In the genomic region with DNA sequence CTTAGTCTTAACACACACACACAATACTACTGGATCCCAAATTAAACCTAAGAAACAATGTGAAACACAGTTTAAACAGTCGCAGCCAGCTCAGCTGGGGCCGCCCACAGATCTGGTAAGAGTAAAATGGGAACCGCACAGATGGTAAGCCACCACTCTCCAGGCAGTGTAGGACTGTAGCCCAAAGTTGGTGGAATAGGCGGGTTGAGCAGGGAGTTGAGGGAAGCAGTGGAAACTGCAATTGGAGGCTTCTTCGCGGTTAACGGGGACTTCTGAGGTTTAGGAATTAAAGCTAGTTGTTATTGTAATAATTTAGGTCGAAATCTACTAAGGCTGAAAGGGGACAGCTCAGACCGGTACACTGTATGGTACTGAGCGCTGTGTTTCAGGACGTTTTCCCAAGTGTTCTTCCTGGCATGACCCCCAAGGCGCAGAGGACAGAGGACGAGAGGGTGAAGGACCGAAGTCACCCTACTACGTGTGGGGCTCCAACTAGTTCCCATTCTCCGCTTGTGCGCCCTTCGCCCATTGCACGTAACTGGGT, we compare ENCODE assay signal across 8 mouse cellular contexts. TPM values are rescaled to one million over a fixed set of nuclear protein-coding genes. Genes with fewer than 3 reads are reported as not detected.
DNase-seq lines count a peak whose midpoint lies in the region; ATAC-seq and TF ChIP-seq lines count a peak whose summit lies in the region.

No protein-coding gene starts in this region.

- no peaks in the 10 kb centered on the region for H3K9me3 ChIP-seq in MEL (replicated peaks; ENCODE audit: insufficient read depth, low read length)
- H3K9me3 ChIP-seq in forebrain, embryonic 11.5 days (ENCODE audit: control insufficient read depth, low read length), result no peaks in the 10 kb centered on the region
- H3K9me3 ChIP-seq in intestine, embryonic 16.5 days (ENCODE audit: control insufficient read depth, low read length), result no peaks in the 10 kb centered on the region

- peak overlapping the region; percentile 81 for H3K9ac ChIP-seq in MEL (ENCODE audit: control insufficient read depth, low read depth, low read length, poor library complexity, severe bottlenecking)
- H3K9ac ChIP-seq in forebrain, embryonic 11.5 days (ENCODE audit: low read length), result peak overlapping the region; percentile 69
- H3K9ac ChIP-seq in intestine, embryonic 16.5 days (ENCODE audit: low read depth, low read length), result peak overlapping the region; percentile 86

- WGBS in kidney, adult 2 months, result under 1% methylated on average over 19 of the region's 19 CpGs
- WGBS in forebrain, embryonic 11.5 days, result 2% methylated on average over 19 of the region's 19 CpGs
- WGBS in intestine, embryonic 16.5 days, result under 1% methylated on average over 19 of the region's 19 CpGs

- TF ChIP-seq EP300 in MEL (IDR thresholded peaks at IDR 0.05; ENCODE audit: low read depth in 1 of 2, low read length in 2 of 2), result no peak

- no peaks in the 10 kb centered on the region for H3K27me3 ChIP-seq in kidney, adult 2 months (replicated peaks; ENCODE audit: control insufficient read depth, insufficient read depth, low read length)
- H3K27me3 ChIP-seq in MEL (ENCODE audit: control insufficient read depth in 1 of 2, insufficient read depth in 2 of 2, low read length in 2 of 2), result no peaks in the 10 kb centered on the region
- no peaks in the 10 kb centered on the region for H3K27me3 ChIP-seq in forebrain, embryonic 11.5 days (ENCODE audit: control insufficient read depth, insufficient read depth, low read length)
- no peaks in the 10 kb centered on the region for H3K27me3 ChIP-seq in intestine, embryonic 16.5 days (replicated peaks; ENCODE audit: control insufficient read depth, insufficient read depth, low read length)

- TF ChIP-seq RAD21 in MEL (IDR thresholded peaks at IDR 0.05; ENCODE audit: low read depth, low read length), result no peak

- TF ChIP-seq POLR2A in kidney, adult 2 months (IDR thresholded peaks at IDR 0.05; ENCODE audit: low read depth, low read length), result no peak
- no peak; a peak in 1 of 4 replicates for TF ChIP-seq POLR2A in MEL (IDR thresholded peaks at IDR 0.05; ENCODE audit: control insufficient read depth in 1 of 2, insufficient read depth in 1 of 2, low read depth in 1 of 2, low read length in 2 of 2, poor library complexity in 1 of 2)

- no peaks in the 10 kb centered on the region for H3K36me3 ChIP-seq in kidney, adult 2 months (ENCODE audit: control insufficient read depth, insufficient read depth, low read length)
- peaks cover 0 to 20% of the 10 kb centered on the region in 2 experiments; a peak in 3 of 4 replicates for H3K36me3 ChIP-seq in MEL (ENCODE audit: control insufficient read depth in 1 of 2, insufficient read depth in 2 of 2, low read length in 2 of 2)
- no peaks in the 10 kb centered on the region for H3K36me3 ChIP-seq in forebrain, embryonic 11.5 days (ENCODE audit: control insufficient read depth, insufficient read depth, low read length)
- no peaks in the 10 kb centered on the region for H3K36me3 ChIP-seq in intestine, embryonic 16.5 days (ENCODE audit: control insufficient read depth, insufficient read depth, low read length)

- H3K27ac ChIP-seq in kidney, adult 2 months (ENCODE audit: insufficient read depth, low read depth, low read length), result peak overlapping the region; percentile 21; the same call in 1 of the 2 replicates
- peak overlapping the region; percentile 97 for H3K27ac ChIP-seq in MEL (ENCODE audit: control insufficient read depth, low read depth, low read length)
- no peak overlapping the region for H3K27ac ChIP-seq in forebrain, embryonic 11.5 days (ENCODE audit: low read depth, low read length)
- H3K27ac ChIP-seq in intestine, embryonic 16.5 days (ENCODE audit: low read length), result peak overlapping the region; percentile 68

- peak overlapping the region; percentile 74 for H3K4me2 ChIP-seq in forebrain, embryonic 11.5 days (ENCODE audit: low read depth, low read length, severe bottlenecking)
- peak overlapping the region; percentile 77 for H3K4me2 ChIP-seq in intestine, embryonic 16.5 days (ENCODE audit: low read depth, low read length)

- no peaks in the 10 kb centered on the region; the same call in 1 of the 2 replicates for H3K79me2 ChIP-seq in MEL (ENCODE audit: control insufficient read depth, insufficient read depth, low read length, poor library complexity)

- no peak for TF ChIP-seq CTCF in kidney, adult 2 months (conservative IDR thresholded peaks at IDR 0.05; ENCODE audit: insufficient read depth, insufficient read length, low read depth, low read length)
- TF ChIP-seq CTCF in MEL (IDR thresholded peaks at IDR 0.05 in 2 of 3, conservative IDR thresholded peaks at IDR 0.05 in 1 of 3; ENCODE audit: control insufficient read depth in 1 of 3, insufficient read depth in 1 of 3, low read depth in 2 of 3, low read length in 3 of 3, poor library complexity in 1 of 3, severe bottlenecking in 1 of 3), result no peak

- no peak for DNase-seq in kidney, adult 2 months
- no peak for DNase-seq in kidney, adult 18-20 months
- peak; percentile 75 for DNase-seq in MEL (ENCODE audit: low read depth, low spot score)
- DNase-seq in forebrain, embryonic 11.5 days (ENCODE audit: low spot score), result no peak
- DNase-seq in liver, result peak; percentile 52
- DNase-seq in right cerebral cortex, adult 18-20 months, result peak; percentile 89
- DNase-seq in gastrocnemius, postnatal 36 days, result no peak

- peak overlapping the region; percentile 83 for H3K4me3 ChIP-seq in kidney, adult 2 months (ENCODE audit: insufficient read depth, low read depth, low read length)
- H3K4me3 ChIP-seq in MEL (ENCODE audit: control insufficient read depth in 1 of 2, insufficient read depth in 1 of 2, low read depth in 2 of 2, low read length in 2 of 2), result peak overlapping the region; percentile 61 to 77
- peak overlapping the region; percentile 64 for H3K4me3 ChIP-seq in forebrain, embryonic 11.5 days (ENCODE audit: low read depth, low read length)
- peak overlapping the region; percentile 92 for H3K4me3 ChIP-seq in intestine, embryonic 16.5 days (ENCODE audit: low read length)

- H3K4me1 ChIP-seq in kidney, adult 2 months (ENCODE audit: control insufficient read depth, insufficient read depth, low read length), result no peaks in the 10 kb centered on the region
- peaks cover 10 to 17% of the 10 kb centered on the region in 2 experiments for H3K4me1 ChIP-seq in MEL (ENCODE audit: control insufficient read depth in 1 of 2, insufficient read depth in 2 of 2, low read length in 2 of 2)
- peaks cover 1% of the 10 kb centered on the region; the same call in 1 of the 2 replicates for H3K4me1 ChIP-seq in forebrain, embryonic 11.5 days (replicated peaks; ENCODE audit: control insufficient read depth, insufficient read depth, low read length)
- no peaks in the 10 kb centered on the region for H3K4me1 ChIP-seq in intestine, embryonic 16.5 days (ENCODE audit: control insufficient read depth, insufficient read depth, low read length)

- peak; percentile 80 for ATAC-seq in forebrain, embryonic 11.5 days (replicated peaks; ENCODE audit: low FRiP score)
- ATAC-seq in intestine, embryonic 16.5 days, result peak; percentile 76

- intact Hi-C loops in gastrocnemius, postnatal 36 days (cut with DNase I), result no loop called here

TF ChIP-seq in MEL, 35 proteins besides CTCF, POLR2A, EP300 and RAD21:
- TF ChIP-seq POLR2AphosphoS2 (IDR thresholded peaks at IDR 0.05; ENCODE audit: low read length), result peak; percentile 73
- TF ChIP-seq TCF12 (IDR thresholded peaks at IDR 0.05; ENCODE audit: low read depth, low read length), result 0 out of 2 replicates have a peak, but pooled peaks have one; percentile 2
- TF ChIP-seq TBP (IDR thresholded peaks at IDR 0.05; ENCODE audit: low read depth, low read length), result peak; percentile 46; the same call in 1 of the 2 replicates
- no peak for TF ChIP-seq MYC (IDR thresholded peaks at IDR 0.05; ENCODE audit: low read depth, low read length)
- no peak for TF ChIP-seq GATA1 (IDR thresholded peaks at IDR 0.05; ENCODE audit: low read depth, low read length)
- TF ChIP-seq USF1 (IDR thresholded peaks at IDR 0.05; ENCODE audit: low read depth, low read length), result no peak
- no peak for TF ChIP-seq MAX (IDR thresholded peaks at IDR 0.05; ENCODE audit: low read length)
- TF ChIP-seq ETS1 (IDR thresholded peaks at IDR 0.05; ENCODE audit: low read depth, low read length), result peak; percentile 57; the same call in 1 of the 2 replicates
- no peak for TF ChIP-seq ZKSCAN1 (IDR thresholded peaks at IDR 0.05; ENCODE audit: low read depth, low read length)

RNA-seq across cellular contexts. Expression of gene Bloc1s5, which starts 0.6 kb away (rescaled TPM):
- polyA plus RNA-seq in kidney, adult 2 months (2012; rRNA removed), result 7.6 and 7.8 TPM in 2 replicates
- total RNA-seq in MEL (2012; rRNA removed), result 9.9 and 12.3 TPM in 2 replicates
- 10 to 100 TPM in 1 of 2 experiments, not detected in 1; 16.2 TPM for polyA plus RNA-seq in MEL (2012; ENCODE audit: insufficient read depth in 1 of 2, insufficient read length in 2 of 2, low read depth in 1 of 2, low replicate concordance in 2 of 2, missing spikeins in 1 of 2)
- 22.2 and 25.2 TPM in 2 replicates for polyA plus RNA-seq in forebrain, embryonic 11.5 days (2014; fragmentation: Nextera tagmentation; extraction: Ambion mirVana)
- 14.5 and 15.5 TPM in 2 replicates for polyA plus RNA-seq in intestine, embryonic 16.5 days (2015; fragmentation: Nextera tagmentation; extraction: Ambion mirVana)
- 1 to 10 TPM; 6.6 TPM for total RNA-seq in gastrocnemius, postnatal 36 days (2021)

RNA-seq across cellular contexts. Expression of gene Eef1e1, which starts 24.5 kb away (rescaled TPM):
- 4.6 and 7.7 TPM in 2 replicates for polyA plus RNA-seq in kidney, adult 2 months (2012; rRNA removed)
- total RNA-seq in MEL (2012; rRNA removed), result 187 and 218 TPM in 2 replicates
- 100 to 1,000 TPM in 1 of 2 experiments, not detected in 1; 194 TPM for polyA plus RNA-seq in MEL (2012; ENCODE audit: insufficient read depth in 1 of 2, insufficient read length in 2 of 2, low read depth in 1 of 2, low replicate concordance in 2 of 2, missing spikeins in 1 of 2)
- polyA plus RNA-seq in forebrain, embryonic 11.5 days (2014; fragmentation: Nextera tagmentation; extraction: Ambion mirVana), result 65.6 and 67.9 TPM in 2 replicates
- 48.0 and 51.5 TPM in 2 replicates for polyA plus RNA-seq in intestine, embryonic 16.5 days (2015; fragmentation: Nextera tagmentation; extraction: Ambion mirVana)
- total RNA-seq in gastrocnemius, postnatal 36 days (2021), result 10 to 100 TPM; 11.8 to 13.3 TPM

Comparison
In these comparisons a context has a peak if more than half of its experiments do, and no peak if none do; other contexts are left out.
1. DNase-seq: peak in MEL (single experiment), liver (single experiment) and right cerebral cortex, adult 18-20 months (single experiment); none in kidney, adult 2 months (single experiment), kidney, adult 18-20 months (single experiment), forebrain, embryonic 11.5 days (single experiment) and gastrocnemius, postnatal 36 days (0 of 2).
2. Peak in every context shown above with its lines, with median percentiles within 50 percentile points of each other: H3K4me3 ChIP-seq and H3K9ac ChIP-seq.